In genomic region chr2:68867148-68867547, GRCm38 (mm10) we compare ENCODE assay signal across 16 mouse cellular contexts.
"Had no signal": no experiment of that assay in that cellular context is flagged by ENCODE, and none has a peak within 500 bp of the region (broad histone marks: within the 10 kb centered on the region; RNA-seq: fewer than 3 reads in every experiment).

No protein-coding gene starts in this region.

- H3K27ac ChIP-seq: kidney, embryonic 15.5 days; liver, embryonic 13.5 days; midbrain, embryonic 10.5 days; midbrain, embryonic 13.5 days; neural tube, embryonic 13.5 days had no signal

- H3K36me3 ChIP-seq: kidney, embryonic 15.5 days; liver, embryonic 13.5 days; midbrain, embryonic 10.5 days; midbrain, embryonic 13.5 days; neural tube, embryonic 13.5 days had no signal

- H3K4me2 ChIP-seq: kidney, embryonic 15.5 days; liver, embryonic 13.5 days; midbrain, embryonic 13.5 days; neural tube, embryonic 13.5 days had no signal

- H3K9me3 ChIP-seq: kidney, embryonic 15.5 days; liver, embryonic 13.5 days; megakaryocyte, embryonic 14.5 days; midbrain, embryonic 10.5 days; midbrain, embryonic 13.5 days; neural tube, embryonic 13.5 days had no signal

- H3K27me3 ChIP-seq: kidney, embryonic 15.5 days; midbrain, embryonic 13.5 days; neural tube, embryonic 13.5 days had no signal

- H3K4me3 ChIP-seq: kidney, embryonic 15.5 days; liver, embryonic 13.5 days; megakaryocyte, embryonic 14.5 days; midbrain, embryonic 10.5 days; midbrain, embryonic 13.5 days; neural tube, embryonic 13.5 days had no signal

- H3K9ac ChIP-seq: kidney, embryonic 15.5 days; liver, embryonic 13.5 days; midbrain, embryonic 13.5 days; neural tube, embryonic 13.5 days had no signal

- ATAC-seq: intestine, postnatal 0 days; midbrain, embryonic 13.5 days; midbrain, embryonic 16.5 days had no signal

- DNase-seq: kidney, adult 2 months; kidney, postnatal 10 days; kidney, postnatal 4 days; liver, embryonic 13.5 days; lung, adult 2 months; lung, postnatal 14 days; lung, postnatal 4 days; right cerebral cortex, postnatal 4 days; thymus, postnatal 25 days had no signal
